Mouse (Mus musculus) 3134 (cell line): ENCODE results near the gene Col18a1.

Experiments used
- DNase-seq: peaks from one replicate; pipeline ENCODE4 v3.0.0-alpha.2; 2011; ENCODE audit warnings: low spot score; ENCODE audit not compliant: insufficient read length; ENCODE audit errors: extremely low read depth

The Col18a1 gene

DNA sequence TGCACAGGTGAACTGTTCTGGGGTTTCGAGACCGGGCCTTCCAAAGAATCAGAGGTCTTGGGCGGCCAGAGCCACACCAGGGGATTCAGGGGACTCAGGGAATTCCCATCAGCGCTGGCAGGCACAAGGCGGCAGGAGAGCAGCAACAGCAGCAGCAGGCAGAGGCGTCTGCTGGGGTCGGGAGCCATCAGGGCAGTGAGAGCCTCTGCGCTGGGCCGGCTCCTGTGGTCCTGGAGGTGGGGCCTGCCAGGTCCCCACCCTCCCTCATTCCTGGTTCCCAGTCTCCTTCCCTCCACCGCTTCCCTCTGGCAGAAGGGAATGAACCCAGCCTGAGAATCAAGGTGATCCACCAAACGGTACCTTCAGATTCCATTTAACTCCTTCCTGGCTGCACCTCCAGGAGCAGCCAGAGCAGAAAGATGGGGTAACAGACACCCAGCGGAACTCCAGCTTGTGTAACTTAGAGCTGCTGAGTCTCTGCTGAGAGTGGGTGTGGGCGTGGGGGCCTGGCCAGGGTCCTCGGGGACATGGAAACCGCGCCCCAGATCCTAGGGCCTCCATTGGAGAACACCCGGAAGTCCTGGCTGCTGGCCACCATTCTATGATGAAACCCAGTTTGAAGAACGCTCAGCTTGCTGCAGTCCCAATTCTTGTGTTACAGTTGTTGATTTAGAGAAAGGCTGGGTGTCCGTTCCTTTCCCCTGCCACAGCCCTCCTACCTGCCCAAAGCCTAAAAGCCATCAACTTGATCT lies 52.7 kb downstream of the Col18a1 start:
- DNase-seq: no peak

- no peak for DNase-seq
These were observed 54.6 kb downstream of the Col18a1 start for GRCm38 (mm10) chr10:77111550-77112249.

DNA sequence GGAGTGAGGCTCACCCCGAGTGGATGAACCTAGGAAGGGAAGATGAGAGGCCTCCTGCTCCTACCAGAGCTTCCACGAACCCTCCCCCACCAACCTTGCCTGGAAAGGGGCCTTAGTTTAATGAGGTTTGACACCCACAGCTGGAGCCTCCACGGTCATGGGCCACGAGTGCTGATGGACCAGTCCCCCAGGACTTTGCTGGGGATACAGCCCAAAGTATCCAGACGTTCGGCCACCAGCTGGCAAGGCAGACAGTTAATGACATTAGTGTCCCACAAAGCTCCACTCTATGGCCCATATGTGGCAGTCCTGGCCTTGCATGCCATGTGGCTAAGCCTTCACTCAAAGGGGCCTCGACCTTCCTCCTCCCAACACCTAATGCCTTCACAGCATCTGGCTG lies 55.5 kb downstream of the Col18a1 start:
- no peak for DNase-seq

GRCm38 (mm10) chr10:77110010-77110409 lies 56.3 kb downstream of the Col18a1 start:
- no peak for DNase-seq

GRCm38 (mm10) chr10:77108106-77108505 lies 58.2 kb downstream of the Col18a1 start:
- no peak for DNase-seq

DNA sequence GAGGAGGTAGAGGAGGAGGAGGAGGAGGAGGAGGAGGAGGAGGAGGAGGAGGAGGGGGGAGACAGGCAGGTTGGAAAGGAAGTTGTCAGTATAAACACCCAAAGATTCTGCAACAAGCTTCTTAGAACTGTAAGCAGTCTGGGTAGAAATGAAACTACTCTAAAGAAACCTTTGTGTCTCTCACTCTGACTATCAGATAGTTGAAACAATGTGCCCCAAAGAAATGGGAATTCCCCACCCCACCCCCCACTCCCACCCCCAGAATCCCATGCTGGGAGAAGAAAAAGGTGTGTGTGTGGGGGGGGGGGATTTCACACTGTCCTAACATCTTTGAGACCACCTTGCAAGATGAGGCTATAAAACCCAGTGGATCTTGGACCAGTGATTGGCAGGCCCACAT lies 62.0 kb downstream of the Col18a1 start:
- no peak for DNase-seq

DNA sequence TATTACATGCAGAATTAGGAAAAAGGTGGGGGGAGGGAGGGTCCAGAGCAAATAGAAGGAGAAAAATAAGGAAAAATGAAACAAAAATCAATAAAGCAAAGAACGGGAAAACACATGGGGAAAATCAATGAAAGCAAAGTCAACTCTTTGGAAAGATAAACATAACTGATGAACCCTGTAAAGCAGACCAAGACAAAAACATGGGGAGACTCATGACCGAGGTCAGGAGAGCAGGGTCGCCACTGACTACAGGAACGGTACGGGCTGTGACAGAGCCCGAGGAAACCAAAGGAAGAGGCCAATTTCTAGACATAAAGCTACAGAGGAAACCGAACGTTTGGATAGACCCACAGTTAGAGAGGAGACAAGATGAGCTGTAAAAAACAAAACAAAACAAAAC lies 62.7 kb downstream of the Col18a1 start:
- DNase-seq: no peak

GRCm38 (mm10) chr10:77099777-77100176 lies 66.6 kb downstream of the Col18a1 start:
- no peak for DNase-seq

DNA sequence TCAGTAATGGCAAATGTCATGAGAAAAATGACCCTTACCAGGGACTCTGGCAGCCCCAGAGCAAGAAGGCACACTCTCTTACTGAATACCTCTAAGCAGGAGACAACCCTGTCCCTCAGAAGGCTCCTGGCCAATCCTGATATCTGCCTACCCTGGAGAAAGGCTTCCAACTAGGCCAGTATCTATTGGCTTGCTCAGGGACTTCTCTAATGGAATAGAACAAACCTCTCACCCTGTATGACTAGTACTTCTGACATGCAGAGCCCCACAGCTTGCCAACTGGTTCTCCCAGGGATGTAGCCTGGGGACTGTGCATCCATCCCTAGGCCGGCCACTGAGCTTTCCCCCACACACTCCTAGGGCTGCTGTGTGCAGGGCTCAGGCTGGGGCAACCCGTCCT lies 67.7 kb downstream of the Col18a1 start:
- DNase-seq: peak; percentile 62

DNA sequence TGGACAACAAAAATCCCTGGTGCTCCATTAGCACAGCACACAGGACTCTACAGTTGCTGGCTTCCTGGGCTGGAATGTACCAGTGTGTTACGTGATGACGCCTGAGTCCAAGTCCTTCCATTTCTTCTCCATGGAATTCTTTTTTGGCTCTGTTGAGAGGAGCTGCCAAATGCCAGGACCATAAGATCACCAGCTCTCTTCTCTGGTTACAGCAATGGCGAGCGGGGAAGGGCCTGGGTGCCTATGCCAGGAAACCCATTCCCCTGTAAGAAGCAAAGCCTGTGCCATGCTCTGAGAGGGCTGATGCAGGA lies 68.5 kb downstream of the Col18a1 start:
- DNase-seq: peak; percentile 70

DNA sequence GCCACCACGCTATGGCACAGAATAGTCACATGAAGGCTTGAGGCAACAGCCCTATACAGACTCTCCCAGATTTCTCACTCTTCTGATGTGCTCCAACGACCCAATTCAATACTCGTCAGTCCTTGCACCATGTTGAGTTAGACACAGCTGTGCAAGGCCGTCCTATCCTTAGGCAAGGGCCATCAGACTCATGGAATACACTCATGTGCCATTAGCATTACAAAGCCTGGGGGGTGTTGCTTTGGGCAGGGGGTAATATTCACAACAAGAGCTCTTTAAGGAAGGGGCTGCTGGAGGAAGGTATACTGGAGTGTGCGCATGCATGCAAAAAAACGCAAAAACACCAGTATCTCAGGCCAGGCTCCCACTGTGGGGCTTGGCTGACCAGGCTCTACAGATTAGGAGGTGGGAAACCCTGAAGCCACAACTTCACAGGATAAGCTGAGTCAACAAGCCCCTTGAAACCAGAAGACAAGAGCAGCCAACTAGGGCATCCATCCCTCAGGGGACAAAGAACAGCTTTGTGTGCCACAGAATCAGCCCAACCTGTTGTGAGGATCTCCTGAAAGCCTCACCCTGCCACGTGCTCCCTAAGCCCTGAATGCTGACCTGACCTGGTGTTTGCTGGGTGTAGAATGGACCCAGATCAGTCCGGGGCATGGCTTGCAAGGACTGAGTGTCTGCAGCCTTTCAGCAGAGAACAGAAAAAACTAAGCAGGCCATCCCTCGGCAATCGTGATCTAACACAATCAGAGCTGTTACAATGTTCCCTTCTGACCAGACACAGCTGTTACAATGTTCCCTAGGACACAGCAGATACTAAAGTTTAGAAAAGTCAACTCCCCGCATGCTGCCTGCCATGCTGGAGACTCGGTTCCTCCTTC lies 69.1 kb downstream of the Col18a1 start:
- DNase-seq: peak; percentile 29

DNA sequence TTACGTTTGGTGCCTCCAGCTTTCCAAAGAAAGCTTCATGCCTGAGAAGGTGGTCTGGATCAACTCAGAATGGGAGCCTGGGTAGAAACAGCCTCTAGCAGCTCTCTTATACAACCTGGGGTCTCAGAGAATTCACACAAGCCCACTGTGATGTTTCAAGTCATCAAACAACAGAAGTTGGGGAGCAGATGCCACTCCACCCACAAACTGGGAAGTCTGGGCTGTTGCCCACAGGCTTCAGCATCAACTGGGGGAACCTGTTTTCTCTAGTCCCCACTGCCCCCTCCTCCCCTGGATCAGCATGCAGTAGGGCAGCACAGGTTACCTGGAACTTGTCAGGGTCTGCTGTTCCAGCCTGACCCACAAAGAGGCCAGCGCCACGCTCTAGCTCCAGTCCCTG lies 70.7 kb downstream of the Col18a1 start:
- no peak for DNase-seq

GRCm38 (mm10) chr10:77093817-77094216 lies 72.5 kb downstream of the Col18a1 start:
- no peak for DNase-seq

DNA sequence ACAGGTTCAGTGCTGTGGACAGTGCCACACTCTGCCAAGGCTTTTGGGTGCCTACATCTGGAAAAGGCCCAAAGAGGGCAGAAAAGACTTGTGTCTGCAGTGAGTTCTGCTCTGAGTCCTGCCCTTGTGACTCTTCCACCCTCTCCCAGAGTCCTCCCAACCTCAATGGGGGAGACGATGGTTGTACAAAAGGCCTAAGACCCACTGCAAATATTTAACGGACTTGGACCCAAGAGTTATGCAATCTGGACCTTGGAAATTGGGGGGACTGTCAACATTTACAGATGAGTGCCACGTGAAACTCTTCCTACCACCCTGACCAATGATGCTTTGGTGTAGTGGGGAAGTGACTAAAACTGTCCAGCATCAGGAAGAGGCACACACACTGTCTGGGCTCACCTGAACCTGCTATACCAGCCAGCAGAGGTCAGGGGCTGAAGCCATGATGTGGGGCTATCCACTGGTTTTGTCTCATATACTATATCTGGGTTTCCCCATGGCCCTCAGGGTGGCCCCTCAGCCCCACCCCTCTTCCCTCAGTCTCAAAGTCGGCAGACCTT lies 74.7 kb downstream of the Col18a1 start:
- no peak for DNase-seq

- no peak for DNase-seq
These were observed 76.3 kb downstream of the Col18a1 start for GRCm38 (mm10) chr10:77090063-77090462.

DNA sequence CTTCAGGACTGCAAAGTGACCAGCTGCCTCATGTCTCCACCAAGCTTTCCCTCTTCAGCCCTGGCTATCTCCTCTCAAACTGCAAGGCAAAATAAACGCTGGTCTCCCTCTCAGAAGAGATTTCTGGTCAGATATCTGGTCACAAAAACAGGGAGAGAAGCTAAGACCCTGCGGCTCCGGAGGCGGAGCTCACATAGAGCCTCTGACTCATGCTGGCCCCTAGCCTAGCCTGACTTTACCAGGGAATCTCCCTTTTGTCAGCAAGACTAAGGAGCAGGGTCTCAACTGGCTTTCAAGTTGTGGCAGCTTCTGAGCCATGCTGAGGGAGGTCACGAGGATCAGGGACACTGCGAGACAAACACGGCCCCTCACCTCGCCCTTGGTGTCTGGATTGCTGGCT lies 77.0 kb downstream of the Col18a1 start:
- peak; percentile 67 for DNase-seq

- no peak for DNase-seq
These were observed 81.8 kb downstream of the Col18a1 start for GRCm38 (mm10) chr10:77084568-77084967.

DNA sequence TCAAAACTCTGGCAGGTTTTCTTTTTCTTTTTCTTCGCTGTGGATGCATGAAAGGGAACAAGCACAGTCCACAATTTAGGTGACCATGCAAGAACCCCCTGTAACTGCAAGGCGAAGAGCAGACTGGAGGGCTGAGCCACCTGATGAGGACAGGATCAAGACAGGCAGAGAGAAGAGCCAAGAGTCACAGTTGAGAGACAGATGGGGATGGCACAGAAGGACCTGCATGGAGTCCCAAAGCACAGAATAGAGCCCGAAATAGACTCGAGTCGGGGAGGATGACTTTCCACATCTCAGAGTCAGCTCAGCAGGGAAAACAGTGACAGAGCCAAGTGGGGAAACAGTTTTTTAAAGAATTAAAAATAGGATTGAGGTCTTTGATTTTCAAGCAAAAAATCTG lies 83.4 kb downstream of the Col18a1 start:
- no peak for DNase-seq

GRCm38 (mm10) chr10:77082453-77082852 lies 83.9 kb downstream of the Col18a1 start:
- DNase-seq: peak; percentile 78

- DNase-seq: no peak
These were observed 87.4 kb downstream of the Col18a1 start for GRCm38 (mm10) chr10:77078961-77079360.

GRCm38 (mm10) chr10:77078456-77078855 lies 87.9 kb downstream of the Col18a1 start:
- DNase-seq: no peak
